Mouse (Mus musculus): ENCODE data around the gene Mospd2.

Gene Mospd2

DNA sequence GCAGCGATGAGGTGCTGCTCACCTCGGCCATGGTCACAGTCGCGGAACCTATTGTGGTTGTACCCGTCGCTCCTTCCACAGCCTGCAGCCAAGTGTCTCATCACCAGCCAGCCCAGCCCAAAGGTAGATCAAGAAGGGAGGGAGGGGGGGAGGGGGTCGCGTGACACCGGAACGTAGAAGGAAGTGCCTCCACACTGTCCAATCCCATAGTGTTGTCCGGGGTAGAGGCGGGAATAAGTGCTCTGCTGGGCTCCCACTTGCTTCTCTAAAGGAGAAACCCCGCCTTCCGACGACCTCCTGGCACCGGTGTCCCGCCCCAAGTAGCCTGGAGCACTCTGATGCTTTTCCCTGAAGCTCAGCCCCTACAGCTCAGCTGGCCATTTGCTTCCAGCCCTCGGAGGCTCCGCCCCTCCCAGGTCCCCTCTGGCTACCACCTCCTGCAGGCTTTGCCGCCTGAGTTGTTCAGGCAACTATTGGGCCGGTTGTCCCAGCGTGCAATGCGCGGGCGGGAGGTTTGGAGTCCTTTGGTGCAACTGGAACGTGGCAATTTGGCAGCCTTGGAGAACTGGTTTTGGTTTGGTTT is at the start of gene Mospd2, which contains the start of gene Fancb:
Mospd2 (minus strand) TSS at position 183 of the 583 bp plus-strand sequence.
Fancb (plus strand) TSS at position 400 of the 583 bp plus-strand sequence.
- DNase-seq (ENCODE audit: low read depth): peak; percentile 87

DNA sequence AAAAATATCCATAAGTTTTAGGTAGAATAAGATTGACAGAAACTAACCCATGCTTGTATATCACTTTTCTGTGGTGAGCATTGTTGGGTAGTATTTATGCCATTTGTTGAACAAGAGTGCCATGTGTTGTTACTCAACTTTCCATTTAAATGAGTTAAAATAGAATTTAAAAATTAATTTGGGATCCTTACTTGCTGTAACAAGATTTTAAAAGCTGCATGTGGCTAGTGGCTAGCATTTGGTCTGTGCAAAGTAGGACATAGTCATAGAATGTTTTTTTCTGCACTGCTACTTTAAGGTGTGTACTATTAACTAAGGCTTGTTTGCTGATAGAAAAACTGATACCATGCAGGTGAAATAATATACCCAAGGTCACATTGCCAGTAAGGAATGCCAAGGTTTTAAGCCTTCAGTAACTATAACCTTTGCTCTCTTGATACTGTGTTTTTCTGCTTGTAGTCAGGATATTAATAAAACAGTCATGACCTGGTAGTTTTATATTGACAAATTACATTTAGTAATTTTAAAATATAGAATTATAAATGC is 24.7 kb upstream of the Mospd2 start, which contains the start of gene Gm17604:
Gm17604 (minus strand) TSS at position 51 of the 546 bp plus-strand sequence.
- no peak for DNase-seq (ENCODE audit: low read depth)

DNA sequence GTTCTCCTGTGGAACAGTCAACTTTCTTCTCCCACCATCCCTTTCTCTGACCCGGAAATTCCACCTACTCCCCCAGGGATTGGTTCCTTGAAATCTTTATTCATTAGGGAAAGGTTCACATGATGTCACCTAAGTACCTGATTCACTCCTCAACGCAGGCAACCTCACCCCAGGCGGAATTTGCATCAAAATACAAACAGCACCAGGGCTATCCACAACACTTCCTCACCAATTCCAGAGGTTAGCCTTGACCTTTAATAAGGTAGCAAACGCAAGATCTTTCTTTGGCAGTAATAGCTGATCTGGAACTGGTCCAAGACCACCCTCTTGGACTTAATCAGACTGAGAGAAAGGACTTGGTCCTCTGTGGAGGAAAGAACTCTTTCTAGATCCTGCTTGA is 23.0 kb upstream of the Mospd2 start:
- no peak for DNase-seq (ENCODE audit: low read depth)

DNA sequence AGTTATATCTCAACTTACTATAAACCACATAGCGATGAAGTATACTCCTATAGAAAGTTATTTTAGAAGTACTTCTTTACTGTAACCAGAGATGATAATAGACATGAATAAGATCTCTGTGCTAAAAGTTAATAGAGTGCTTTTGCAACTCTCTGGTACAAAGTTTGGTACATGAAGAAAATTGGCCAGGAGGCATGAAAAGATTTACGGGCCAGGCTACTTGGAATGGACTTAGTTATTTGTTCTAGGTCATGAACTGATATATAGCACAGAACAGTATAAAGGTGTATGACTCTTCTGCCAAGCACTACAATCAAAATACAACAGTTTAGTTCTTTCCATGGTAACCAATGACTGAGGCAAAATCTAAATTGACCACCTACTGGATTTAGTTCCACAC is 1.3 kb downstream of the Mospd2 start:
- no peak for DNase-seq (ENCODE audit: low read depth)

DNA sequence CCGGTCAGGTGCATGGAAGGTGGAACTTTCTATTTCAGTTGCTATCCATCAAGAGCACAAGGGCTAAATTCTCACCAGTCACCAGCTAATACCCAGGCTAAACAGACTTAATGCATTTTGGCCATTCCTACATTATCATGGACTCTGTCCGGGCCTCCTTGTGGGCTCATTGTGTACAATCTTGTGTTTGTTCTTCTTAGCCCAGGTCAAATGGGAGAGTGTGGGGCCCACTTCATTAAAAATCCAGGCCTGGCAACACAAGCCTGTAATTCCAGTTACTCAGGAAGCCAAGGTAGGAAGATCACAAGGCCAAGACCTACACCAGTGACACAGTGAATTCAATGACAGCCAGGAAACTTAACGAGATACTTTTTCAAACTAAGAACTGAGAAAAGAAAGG is 9.0 kb downstream of the Mospd2 start:
- DNase-seq (ENCODE audit: low read depth): no peak

DNA sequence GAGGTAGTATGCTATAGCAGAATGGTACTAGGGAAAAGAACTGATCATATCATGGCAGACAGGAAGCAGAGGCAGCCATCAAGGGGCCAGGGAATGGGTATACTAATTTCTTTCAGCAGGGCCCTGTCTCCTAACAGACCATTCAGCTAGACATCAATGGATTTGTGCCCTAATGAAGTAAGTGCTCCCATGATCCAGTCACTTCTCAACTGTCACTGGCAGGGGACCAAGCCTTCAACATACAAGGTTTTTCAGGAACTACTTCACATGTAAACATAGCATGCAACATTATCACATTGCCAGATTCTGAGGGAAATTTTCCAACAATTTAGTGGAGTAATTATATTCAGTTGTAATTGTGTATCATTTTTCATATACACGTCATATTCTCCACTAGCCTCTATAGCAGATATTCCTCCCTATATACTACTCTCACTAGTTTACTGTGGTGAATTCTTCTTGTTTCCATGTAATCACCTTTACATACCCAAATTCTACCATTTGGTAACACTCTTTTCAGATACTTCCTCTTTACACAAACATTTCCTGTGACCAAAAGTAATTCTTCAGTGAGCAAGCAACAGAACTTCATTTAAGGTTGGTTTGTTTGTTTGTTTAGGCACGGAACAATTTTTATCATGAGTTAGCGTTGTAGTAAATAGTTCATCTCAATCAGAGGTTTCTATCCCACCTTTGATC is 14.3 kb downstream of the Mospd2 start:
- DNase-seq (ENCODE audit: low read depth): no peak

DNA sequence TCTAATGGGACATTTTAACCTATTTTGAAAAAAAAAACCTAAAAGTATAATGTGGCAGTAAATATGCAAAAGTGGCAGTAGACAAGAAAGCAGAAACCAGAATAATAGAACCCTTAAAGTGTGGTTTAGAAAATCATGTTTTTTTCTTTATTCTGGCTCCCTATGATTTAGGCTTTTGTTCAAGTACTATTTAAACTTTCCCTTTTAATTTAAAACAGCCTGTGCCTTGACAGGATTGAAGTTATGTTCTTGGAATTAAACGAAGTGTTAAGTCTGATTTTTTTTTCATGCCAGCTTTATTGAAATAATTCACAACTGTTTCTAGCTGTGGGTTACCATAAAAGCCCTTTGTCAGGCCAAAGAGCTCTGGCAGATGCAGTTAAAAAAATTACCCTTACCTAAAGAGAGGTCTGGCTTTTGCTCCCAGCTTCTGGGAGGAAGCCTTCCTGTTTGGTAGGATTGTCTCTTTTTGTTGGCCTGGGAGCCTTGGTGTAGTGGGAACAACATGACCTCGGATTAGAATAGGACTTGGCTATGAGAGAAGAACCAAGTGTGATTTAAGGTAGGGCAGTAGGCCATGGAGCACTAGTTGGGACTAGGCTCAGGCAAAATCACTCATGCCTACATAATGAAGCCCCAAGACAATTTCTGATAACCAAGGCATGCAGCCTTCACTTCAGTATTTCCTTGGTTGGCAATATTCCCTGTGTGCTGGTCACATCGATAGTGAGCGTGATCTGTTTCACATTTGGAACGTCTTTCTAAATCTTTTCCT is 27.4 kb downstream of the Mospd2 start:
- DNase-seq (ENCODE audit: low read depth): no peak

DNA sequence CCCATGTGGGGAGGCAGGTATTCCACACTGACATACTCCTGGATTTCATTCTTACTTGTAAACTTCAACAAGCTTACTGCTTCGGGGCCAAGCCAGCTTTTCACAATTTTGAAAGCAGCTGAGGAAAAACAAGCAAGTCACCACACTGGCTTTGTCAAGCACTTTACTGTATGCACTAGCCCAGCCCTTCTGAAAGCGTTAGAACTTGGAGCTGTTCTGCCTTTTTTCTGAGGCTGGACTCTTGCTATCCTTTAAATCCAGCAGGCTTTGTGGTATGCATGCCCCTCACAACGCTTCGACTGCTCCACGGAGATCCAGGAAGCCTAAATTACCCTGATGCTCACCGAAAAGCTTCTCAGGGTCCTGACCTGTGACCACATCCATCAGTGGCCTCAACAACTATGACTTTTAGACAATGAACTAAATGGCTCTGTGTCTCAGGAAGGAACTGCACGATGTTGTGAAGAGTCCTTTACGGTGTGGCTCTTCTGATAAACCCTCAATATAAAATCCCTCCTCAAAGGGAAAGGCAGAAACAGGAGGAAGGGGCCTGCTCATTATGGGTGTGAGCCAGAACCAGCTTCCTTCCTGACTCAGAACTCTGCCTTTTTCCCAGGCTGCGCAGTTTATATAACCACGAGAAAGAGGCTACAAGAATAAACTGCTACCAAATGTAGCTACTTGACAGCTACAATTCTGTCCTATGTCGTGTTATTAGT is 28.2 kb downstream of the Mospd2 start:
- DNase-seq (ENCODE audit: low read depth): no peak

DNA sequence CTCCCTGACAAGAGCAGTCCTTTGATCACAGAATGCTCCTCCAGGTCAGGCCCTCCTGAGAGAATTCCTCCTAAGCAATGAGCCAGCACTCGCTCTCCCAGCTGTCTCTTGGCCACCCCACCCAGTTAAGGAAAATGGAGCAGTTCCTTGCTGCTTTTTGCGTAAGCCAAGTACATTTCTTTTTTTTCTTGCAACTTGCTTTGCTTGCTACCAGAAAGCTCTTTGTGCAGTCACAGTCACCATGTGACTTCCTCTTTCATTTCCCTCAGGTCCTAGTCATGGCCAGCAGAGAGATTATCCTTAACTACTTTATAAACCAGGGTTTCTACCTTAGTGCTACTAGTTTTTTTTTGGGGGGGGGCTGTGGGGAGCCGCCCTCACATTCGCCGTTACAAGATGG is 38.6 kb downstream of the Mospd2 start:
- no peak for DNase-seq (ENCODE audit: low read depth)

DNA sequence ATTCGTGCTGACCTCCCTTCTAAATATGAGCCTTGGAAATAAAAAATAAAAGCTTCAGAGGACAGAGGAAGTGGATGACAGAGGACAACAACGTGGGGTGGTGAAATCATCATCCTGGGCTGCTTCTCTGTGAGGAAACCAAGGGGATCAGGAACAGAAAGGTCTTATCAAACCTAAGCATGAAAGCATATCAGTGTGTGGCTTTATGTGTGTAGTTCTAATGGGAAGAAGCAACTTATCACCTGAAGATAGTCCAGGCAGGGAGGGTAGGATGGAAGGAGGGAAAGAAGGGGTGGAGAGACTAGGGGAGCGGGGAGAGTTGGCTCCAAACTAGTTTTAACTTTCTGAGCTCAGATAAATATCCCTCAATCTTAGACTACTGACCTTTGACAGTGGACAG is 67.2 kb downstream of the Mospd2 start:
- no peak for DNase-seq (ENCODE audit: low read depth)

DNA sequence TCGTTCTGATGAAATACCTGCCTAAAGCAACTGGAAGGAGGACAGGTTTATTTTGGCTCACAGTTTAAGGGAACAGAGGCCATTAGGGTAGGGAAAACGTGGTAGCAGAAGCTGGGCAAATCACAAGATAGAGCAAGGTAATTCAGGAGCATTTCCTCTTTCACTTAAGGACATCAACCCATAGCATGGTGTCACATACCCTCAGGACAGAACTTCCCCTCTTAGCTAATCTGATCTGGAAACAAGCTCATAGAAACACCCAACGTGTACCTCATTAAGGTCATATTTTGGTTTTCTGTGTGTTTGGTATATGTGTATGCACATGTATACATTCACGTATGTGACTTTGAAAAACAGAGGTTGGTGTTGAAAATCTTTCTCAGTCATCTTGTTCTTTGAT is 68.0 kb downstream of the Mospd2 start:
- no peak for DNase-seq (ENCODE audit: low read depth)

DNA sequence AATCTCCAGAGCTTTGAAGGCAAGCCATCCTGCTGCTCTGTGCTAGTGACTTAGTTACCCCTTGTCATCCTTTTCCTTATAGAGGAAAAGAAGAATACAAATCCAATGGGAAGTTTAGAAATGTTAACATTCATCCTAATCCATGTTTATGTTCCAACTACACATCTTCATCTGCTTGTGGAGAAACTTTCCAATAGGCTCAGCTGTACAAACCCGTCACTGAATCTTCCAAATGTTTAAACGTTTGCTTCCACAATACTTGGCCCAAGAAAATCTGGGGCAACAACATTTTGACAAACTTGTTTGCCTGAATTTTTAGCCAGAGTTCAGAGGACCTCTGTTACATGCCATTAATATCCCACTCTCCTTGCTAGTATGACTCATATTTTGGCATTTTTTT is 78.3 kb downstream of the Mospd2 start:
- no peak for DNase-seq (ENCODE audit: low read depth)

DNA sequence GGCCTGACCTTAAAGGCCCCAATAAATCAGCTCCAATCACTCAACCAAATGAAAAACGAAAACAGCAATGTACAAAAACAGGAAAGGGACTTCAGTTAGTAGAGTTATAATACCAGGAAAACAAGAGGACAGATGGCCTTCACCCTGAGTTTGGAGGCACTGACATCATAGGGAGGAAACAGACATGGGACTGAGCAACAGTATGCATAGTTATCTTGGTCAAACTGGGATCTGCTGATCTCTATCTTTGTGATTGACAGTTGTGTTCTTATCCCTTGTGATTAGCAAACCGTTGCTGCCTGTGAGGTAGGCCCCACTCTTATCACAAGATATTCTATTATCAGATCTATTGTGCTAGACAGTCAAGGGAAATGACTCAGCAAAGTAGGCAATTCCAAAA is 80.4 kb downstream of the Mospd2 start:
- DNase-seq (ENCODE audit: low read depth): no peak

DNA sequence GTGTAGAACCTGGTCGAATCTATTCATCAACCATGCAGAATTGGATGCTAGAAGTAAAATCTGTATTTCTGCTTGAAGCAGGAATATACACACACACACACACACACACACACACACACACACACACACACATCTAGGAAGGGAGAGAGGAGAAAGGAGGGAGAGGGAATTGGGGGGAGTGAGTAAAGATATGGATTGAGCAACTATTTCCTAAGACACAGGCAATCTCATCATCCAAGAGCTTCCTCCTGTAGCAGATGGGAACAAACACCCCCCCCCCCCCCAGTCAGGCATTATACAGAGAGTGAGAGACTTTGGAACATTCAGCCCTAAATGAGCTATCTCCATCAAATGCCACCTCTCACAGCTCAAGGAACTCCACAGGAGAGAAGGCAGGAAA is 93.9 kb downstream of the Mospd2 start:
- DNase-seq (ENCODE audit: low read depth): no peak

Measured in naive thymus-derived CD4-positive, alpha-beta T cell, adult 2 months (primary cell).